Mouse (Mus musculus) right cerebral cortex, postnatal 10 days (tissue): ENCODE results near the gene Ncapd3.

ENCODE experiments used
- DNase-seq, 2 experiments: peaks; one replicate each; pipeline ENCODE4 v3.0.0; 2021; ENCODE audit warnings: low spot score in 2 of 2

Ncapd3 gene

GRCm38 (mm10) chr9:27029828-27030762 lies at the start of gene Ncapd3, which contains the start of gene Vps26b:
TSS of gene Ncapd3 (plus strand) at chr9:27030175.
TSS of gene Vps26b (minus strand) at chr9:27030065.
- peak; percentile 98 to 99 for DNase-seq

GRCm38 (mm10) chr9:26985090-26985613 lies 44.8 kb upstream of the Ncapd3 start:
- no peak for DNase-seq

GRCm38 (mm10) chr9:26985668-26986277 lies 44.2 kb upstream of the Ncapd3 start:
- DNase-seq: no peak

GRCm38 (mm10) chr9:26990181-26990580 lies 39.8 kb upstream of the Ncapd3 start:
- DNase-seq: no peak

DNA sequence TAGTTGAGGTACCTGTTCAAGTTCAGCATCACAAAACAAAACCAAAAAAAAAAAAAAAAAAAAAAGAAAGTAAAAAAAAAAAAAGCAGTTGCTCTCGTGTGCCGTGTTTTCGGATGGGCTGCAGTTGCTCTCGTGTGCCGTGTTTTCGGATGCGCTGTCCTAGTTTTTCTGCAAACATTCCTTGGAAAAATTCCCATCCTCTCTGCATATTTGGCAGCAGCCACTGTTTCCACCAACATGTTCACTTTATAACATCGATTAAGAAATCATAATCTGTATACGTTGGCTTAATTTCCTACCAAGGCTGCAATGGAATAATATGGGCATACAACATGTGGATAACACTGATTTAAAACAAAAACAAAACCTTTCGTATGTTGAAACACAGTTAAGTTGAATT lies 36.9 kb upstream of the Ncapd3 start:
- no peak for DNase-seq

DNA sequence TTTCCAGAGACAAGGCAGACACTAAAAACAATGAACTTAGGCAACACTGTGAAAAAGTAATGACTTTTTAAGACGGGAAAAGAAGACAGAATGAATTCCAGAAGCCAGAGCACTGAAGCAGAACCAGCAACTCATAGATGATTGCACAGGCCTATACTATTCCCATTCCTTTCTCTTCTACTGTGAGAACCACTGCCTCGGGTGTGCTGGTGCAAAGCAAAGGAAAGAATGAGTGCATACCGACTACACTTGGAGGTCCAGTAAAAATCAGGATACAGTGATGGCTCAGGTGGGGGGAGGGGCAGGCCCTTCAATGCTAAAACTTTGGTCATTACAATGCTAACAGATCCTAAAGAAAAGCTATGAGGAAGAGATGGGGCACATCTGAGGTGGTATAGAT lies 36.1 kb upstream of the Ncapd3 start:
- DNase-seq: peak in 1 of 2 experiments; percentile 16

GRCm38 (mm10) chr9:26997062-26997461 lies 32.9 kb upstream of the Ncapd3 start:
- no peak for DNase-seq

DNA sequence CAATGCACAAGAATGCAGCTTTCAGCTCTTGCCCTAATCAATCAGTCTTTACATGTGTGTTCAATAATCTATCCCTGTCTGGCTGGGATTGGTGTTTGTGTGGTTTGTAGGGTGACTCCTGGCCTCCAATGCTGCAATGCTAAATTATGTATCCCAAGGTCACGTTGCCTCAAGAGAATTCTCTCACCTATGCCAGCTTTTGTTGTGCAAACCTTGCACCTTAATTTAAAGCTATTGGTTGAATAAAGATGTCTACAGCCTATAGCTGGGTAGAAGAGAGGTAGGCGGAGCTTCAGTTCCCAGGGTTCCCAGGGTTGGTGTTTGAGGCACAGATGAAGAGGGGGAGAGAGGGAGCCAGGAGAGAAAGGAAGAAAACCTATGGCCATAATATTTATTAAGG lies 32.5 kb upstream of the Ncapd3 start:
- DNase-seq: no peak

GRCm38 (mm10) chr9:26998669-26999460 lies 31.1 kb upstream of the Ncapd3 start:
- DNase-seq: peak in 1 of 2 experiments; percentile 43

GRCm38 (mm10) chr9:26999461-27000395 lies 30.2 kb upstream of the Ncapd3 start, which contains the start of the genes Acad8 and Thyn1:
TSS of gene Acad8 (minus strand) at chr9:26999566.
TSS of gene Thyn1 (plus strand) at chr9:26999710.
- DNase-seq: peak; percentile 98 to 99

DNA sequence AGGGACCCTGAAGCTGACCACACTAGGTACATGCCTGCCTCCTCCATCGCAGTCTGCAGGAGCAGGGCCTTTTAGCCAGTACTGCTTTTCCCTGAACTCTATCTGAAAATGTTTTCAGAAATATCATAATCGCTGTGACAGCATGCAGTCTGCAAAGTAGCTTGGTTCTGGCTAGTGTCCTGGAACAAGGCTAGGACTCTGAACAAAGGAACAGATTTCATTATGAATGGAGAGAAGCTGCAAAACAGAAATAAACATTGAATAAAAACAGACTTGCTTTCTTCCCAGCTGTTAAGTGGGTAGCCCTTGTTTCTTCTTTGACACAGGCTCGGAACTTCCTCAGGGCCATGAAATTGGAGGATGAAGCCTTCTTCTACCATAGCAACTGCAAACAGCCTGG lies 24.7 kb upstream of the Ncapd3 start:
- DNase-seq: no peak

DNA sequence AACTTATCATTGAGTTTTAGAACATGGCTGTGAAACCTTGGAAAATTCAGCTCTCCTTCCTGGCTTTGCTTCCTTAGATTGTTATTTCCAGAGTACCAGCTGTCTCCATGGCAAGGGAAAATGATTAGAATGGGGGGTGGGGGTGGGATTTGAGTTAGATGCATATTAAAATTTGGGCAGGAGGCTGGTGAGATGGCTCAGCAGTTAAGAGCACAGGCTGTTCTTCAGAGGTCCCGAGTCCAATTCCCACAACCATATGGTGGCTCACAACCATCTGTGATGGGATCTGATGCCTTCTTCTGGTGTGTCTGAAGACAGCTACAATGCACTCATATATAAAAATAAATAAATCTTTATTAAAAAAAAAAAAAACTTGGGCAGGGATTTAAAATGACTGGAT lies 24.0 kb upstream of the Ncapd3 start:
- DNase-seq: peak in 1 of 2 experiments; percentile 60

DNA sequence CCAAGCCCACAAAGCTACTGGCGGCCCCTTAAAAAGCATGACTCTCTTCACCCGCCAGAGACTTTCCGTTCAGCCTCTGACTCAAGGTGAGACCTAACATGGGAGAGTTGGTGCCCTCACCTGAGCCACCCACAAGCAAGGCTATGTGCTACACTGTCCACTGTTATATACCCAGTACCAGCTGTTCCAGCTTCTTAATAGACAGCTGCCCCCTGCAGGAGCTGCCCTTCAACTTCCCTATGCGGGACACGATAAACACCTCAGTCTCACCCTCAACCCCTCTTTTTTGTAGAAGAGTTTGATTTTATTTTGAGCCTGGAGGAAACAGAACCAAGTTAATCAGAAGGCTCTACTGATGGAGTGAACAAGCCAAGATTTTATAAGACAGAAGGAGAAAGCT lies 23.1 kb upstream of the Ncapd3 start:
- no peak for DNase-seq

DNA sequence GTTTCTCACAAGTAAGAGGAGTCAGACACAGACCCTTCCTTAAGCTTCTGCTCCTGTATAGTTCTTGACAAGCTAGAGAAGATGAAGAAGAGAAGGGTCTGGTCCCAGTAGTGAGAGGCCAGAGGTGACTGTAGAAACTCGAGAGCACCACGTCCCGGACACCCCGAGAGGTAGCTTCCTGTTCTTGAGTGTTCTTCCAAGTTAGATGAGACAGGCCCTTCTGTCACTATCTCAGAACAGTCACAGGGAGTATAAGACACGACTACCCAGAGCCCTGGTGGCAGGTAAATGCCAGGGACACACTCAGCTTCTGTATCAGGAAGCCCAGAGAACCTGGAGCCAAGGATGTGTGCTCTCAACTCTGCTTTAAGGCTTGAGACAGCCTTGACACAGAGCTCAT lies 20.7 kb upstream of the Ncapd3 start:
- DNase-seq: no peak

- no peak for DNase-seq
These were observed 18.4 kb upstream of the Ncapd3 start for GRCm38 (mm10) chr9:27011572-27011971.

DNA sequence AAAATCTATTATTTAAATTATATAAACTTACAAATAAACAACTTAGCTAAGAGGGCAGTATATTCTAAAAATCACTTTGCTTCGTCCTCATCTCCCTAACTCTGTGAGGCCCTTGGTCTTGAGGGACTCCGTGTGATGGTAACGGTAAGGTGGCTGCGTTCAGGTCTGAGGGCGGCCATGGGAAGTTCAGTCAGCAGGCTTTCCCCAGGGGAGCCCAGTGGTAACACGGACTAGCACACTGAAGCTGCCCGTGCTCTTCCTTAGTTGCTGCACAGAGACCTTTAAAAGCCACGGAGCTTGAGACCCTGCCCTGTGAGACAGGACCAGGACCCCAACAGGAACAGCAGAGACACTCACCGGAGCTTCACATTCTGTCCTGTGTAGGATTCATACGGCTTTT lies 11.0 kb upstream of the Ncapd3 start:
- DNase-seq: no peak

DNA sequence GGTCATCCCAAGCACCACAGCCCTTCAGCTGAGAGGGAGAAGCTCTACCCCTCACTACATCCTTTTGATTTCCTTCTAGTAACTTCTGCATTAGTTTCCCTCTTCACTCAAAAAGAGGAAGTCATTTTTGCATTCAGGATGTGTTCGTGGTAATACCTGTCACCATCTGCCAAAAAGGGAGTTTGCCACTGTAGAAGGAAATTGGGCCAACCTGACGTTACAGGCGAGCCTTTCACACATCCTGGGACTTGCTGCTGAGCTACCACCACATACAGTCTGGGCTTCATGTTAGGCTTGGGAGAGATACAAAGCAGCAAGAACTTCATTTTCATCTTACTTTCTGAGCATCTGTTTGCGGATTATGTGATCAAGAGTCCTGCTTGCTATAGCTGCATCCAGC lies 6.3 kb upstream of the Ncapd3 start:
- DNase-seq: no peak

DNA sequence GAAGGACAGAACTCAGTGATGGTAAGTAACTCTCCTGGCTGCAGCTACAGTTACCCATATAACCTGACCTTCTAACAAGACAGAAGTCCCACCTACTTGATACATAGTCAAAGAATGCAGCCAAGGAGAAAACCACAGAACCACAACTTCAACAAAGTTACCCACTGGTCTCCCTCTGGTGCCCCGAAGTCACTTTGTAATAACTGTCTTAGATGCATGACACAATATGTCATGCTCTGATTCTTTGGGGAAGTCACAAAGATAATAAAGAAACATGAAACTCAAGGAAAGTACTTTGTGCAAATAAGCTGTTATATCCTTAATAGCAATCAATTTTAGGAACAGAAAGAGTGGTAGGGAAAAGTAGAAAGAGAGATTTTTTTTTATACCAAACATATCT lies 3.3 kb upstream of the Ncapd3 start:
- DNase-seq: no peak

GRCm38 (mm10) chr9:27029022-27029827 lies 750 bp upstream of the Ncapd3 start:
- DNase-seq: peak; percentile 67 to 79

DNA sequence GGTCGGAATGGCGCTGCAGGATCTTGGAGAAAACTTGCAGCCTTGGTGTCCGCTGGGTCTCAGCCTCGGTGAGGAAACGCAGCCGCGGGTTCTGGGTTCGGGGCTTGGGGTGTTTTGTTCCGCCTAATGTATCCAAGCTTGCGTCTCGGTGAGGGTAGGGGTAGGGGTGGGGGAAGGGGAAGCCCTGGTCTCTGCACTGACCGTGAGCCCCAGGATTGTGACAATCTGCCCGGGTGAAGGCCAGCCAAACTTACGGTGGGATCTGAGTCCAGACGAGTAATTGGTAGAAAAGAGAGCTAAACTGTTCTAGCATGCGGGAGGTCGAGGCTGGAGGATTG lies 757 bp downstream of the Ncapd3 start:
- DNase-seq: no peak
